Mouse (Mus musculus) neural tube, embryonic 14.5 days (tissue): Measurements from ENCODE around the gene Nckap5. TPM values are rescaled to one million over a fixed set of nuclear protein-coding genes. Genes with fewer than 3 reads are reported as not detected.

Source experiments
- ATAC-seq: fragments of 200-750 bp; cut with Nextera tagmentation; 2 replicates; pipeline ENCODE4 v1.8.0; 2017; ENCODE audit warnings: low read depth, mild to moderate bottlenecking, moderate TSS enrichment, moderate library complexity
- H3K27ac ChIP-seq: fragments of 300-500 bp; sonication (generic); 2 replicates; pipeline ENCODE4 v1.5.1; 2014; ENCODE audit warnings: low read depth, mild to moderate bottlenecking, control low read depth, low read length, moderate library complexity, mixed read lengths
- H3K27me3 ChIP-seq: fragments of 300-500 bp; sonication (generic); 2 replicates; pipeline ENCODE4 v1.6.1; 2014; ENCODE audit warnings: low read length; ENCODE audit not compliant: control insufficient read depth, insufficient read depth
- H3K36me3 ChIP-seq: fragments of 300-500 bp; sonication (generic); 2 replicates; pipeline ENCODE4 v1.6.1; 2014; ENCODE audit warnings: low read length, mixed read lengths; ENCODE audit not compliant: control insufficient read depth, insufficient read depth
- H3K4me1 ChIP-seq: fragments of 300-500 bp; sonication (generic); 2 replicates; pipeline ENCODE4 v1.6.1; 2014; ENCODE audit warnings: low read length; ENCODE audit not compliant: control insufficient read depth, insufficient read depth
- H3K4me2 ChIP-seq: fragments of 300-500 bp; sonication (generic); 2 replicates; pipeline ENCODE4 v1.6.1; 2014; ENCODE audit warnings: mild to moderate bottlenecking, low read depth, low read length, control low read depth
- H3K4me3 ChIP-seq: fragments of 300-500 bp; sonication (generic); 2 replicates; pipeline ENCODE4 v1.5.1; 2014; ENCODE audit warnings: low read depth, low read length, control low read depth, mixed read lengths
- H3K9ac ChIP-seq: fragments of 300-500 bp; sonication (generic); replicated peaks from 2 replicates; pipeline ENCODE4 v1.6.1; 2014; ENCODE audit warnings: low read depth, mild to moderate bottlenecking, control low read depth, low read length, mixed read lengths
- H3K9me3 ChIP-seq: fragments of 300-500 bp; sonication (generic); 2 replicates; pipeline ENCODE4 v1.6.1; 2016; ENCODE audit warnings: low read length; ENCODE audit not compliant: control insufficient read depth
- WGBS: fragments of 180-500 bp; shearing (Covaris S2); extraction: QIAGEN DNeasy Blood & Tissue Kit; methylation state at CpG from one replicate; pipeline ENCODE4 v1.1.7; 2014; 5-methylcytosine and 5-hydroxymethylcytosine counted together
- polyA plus RNA-seq: library from polyadenylated mRNA; unstranded; fragments of >200 nt; fragmentation: Nextera tagmentation; extraction: Ambion mirVana; gene quantifications from 2 replicates; pipeline ENCODE4 v1.2.1, GENCODE M21; 2014

The Nckap5 gene
- polyA plus RNA-seq, 1 experiment from 2014 or later: 19.0 TPM

DNA sequence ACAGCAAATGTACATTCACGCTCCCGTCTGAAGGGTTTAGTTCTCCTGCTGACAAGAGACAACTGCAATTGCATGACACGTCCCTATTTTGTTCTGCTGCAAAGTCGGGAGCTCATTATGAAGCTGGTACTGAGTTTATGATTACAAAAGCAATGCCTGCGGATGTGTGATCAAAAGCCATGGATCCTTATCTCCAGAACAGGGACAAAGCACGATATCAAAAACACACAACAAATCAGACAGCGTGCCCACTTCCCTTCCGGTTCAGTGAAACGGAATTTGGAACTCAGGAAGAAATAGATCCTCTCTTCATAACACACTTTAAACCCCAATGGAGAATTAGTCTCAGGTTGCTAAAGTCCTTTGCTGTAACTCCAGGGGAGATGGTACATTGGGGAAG is 379.1 kb downstream of the Nckap5 start:
- no peak for ATAC-seq
- H3K27ac ChIP-seq: no peak overlapping the region
- no peak overlapping the region for H3K9ac ChIP-seq
- H3K4me2 ChIP-seq: no peak overlapping the region
- WGBS: 83% methylated on average over 9 of the region's 9 CpGs
- no peak overlapping the region for H3K4me3 ChIP-seq
- H3K36me3 ChIP-seq: no peaks in the 10 kb centered on the region
- peaks cover 6% of the 10 kb centered on the region; the same call in 1 of the 2 replicates for H3K4me1 ChIP-seq
- H3K9me3 ChIP-seq: no peaks in the 10 kb centered on the region
- H3K27me3 ChIP-seq: no peaks in the 10 kb centered on the region

DNA sequence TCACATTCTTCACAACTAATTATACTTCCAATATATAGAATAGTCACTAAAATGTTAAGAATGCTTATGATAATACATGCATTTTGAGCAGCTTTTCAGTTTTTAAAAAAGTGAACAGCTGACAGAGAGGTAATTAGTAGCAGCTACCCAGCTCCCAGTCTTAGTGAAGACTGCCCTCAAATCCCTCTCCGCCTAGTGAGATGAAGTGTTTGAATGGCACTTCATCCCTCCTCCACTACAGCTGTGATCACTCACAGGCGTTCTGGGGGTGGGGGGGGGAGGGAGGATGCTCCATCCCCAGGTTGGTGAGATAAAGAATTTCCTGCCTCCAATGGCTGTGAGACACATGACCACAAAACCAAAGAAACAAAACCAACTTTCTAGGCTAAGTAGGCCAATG is 381.2 kb downstream of the Nckap5 start:
- H3K9me3 ChIP-seq: no peaks in the 10 kb centered on the region
- no peaks in the 10 kb centered on the region for H3K27me3 ChIP-seq
- WGBS: 48% methylated on average over 2 of the region's 2 CpGs

DNA sequence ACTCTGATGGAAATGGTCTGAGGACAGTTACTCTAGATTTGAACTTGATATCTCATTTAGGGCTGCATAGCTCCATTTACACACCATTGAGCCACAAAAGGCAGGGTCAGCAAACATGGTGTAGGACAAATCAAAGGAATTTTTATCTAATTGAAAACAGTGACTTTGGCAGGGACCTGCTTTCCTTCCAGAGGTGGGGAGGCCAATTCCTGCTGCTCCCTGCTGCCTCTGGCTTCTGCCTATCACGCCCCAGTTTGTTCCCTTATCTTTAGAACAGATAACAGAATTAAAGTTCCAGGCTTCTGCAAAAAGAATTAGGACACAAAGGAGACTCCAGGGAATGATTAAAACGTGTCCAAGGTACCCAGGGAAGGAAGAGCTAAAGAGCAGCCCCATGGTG is 386.7 kb downstream of the Nckap5 start:
- ATAC-seq: no peak
- Histone ChIP-seq H3K4me3 (no peak overlapping the region), H3K27ac (no peak overlapping the region), H3K27me3 (no peaks in the 10 kb centered on the region), H3K4me2 (no peak overlapping the region), H3K4me1 (no peaks in the 10 kb centered on the region), H3K9ac (no peak overlapping the region), H3K9me3 (no peaks in the 10 kb centered on the region), H3K36me3 (no peaks in the 10 kb centered on the region)
- WGBS: 72% methylated on average over 2 of the region's 2 CpGs

More for the DNA sequence above, 381.2 kb downstream of the Nckap5 start:
- no peak for ATAC-seq
- no peak overlapping the region for H3K27ac ChIP-seq
- H3K4me3 ChIP-seq: no peak overlapping the region
- H3K4me2 ChIP-seq: no peak overlapping the region
- H3K9ac ChIP-seq: no peak overlapping the region
- H3K36me3 ChIP-seq: no peaks in the 10 kb centered on the region
- H3K4me1 ChIP-seq: peaks cover 4% of the 10 kb centered on the region; the same call in 1 of the 2 replicates

DNA sequence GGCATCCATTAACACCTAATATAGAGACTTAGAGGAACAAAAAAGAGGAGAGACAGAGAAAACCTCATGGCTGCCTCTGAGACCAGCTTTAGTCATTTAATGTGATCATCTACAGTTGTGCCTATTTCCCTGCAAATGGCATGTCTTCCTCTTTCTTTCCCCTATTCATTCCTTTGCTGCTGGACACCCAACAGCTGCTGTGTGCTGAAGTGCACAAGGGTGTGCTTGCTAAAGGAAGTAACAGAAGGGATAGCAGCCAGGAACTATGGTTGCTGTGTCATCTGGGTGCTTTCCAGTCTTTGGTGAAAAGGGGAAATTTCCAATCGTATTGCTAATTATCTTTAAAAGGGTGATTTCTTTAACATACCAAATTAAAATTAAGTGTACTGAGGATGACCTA is 387.9 kb downstream of the Nckap5 start:
- Histone ChIP-seq H3K27ac (no peak overlapping the region), H3K9ac (no peak overlapping the region), H3K4me1 (no peaks in the 10 kb centered on the region), H3K4me3 (no peak overlapping the region), H3K9me3 (no peaks in the 10 kb centered on the region), H3K36me3 (no peaks in the 10 kb centered on the region), H3K27me3 (no peaks in the 10 kb centered on the region), H3K4me2 (no peak overlapping the region)
- no peak for ATAC-seq
- WGBS: 86% methylated on average over 1 of the region's 1 CpGs

- 53% methylated on average over 5 of the region's 6 CpGs for WGBS
- no peak for ATAC-seq
These were observed 392.5 kb downstream of the Nckap5 start for GRCm38 (mm10) chr1:126438000-126438572.

DNA sequence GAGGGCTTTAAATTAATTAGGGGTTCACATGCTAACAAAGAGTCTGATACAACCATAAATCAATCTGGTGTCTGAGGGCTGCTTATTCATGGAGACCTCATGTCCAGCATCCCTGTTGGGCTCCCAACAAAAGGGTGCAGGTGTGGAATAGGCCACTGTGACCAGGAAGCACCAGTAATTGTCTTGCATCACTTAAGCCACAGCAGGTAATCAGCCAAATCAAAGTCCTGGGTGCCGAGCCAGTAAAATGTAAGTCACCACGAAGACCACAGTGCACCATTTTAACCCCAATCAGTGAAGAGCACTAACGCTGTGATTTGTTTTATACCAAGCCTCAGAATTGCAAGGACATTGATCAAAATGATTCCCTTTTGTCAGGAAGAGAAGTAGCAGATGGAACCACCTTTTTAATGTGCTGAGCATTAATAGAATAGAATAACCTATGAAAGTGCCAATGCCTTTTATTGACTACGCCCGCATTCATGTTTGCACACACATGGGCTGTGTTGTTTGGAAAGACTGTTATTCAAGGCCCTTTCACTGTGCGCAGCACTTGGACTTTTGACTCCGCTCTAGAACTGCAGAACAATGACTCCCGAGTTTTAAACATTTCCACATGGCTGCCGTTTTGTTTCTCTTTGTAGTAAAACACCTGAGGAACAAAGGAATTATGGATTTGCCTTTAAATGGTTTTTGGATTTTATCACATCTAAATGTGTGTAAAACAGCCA is 393.5 kb downstream of the Nckap5 start:
- H3K4me2 ChIP-seq: no peak overlapping the region
- H3K4me3 ChIP-seq: no peak overlapping the region
- no peaks in the 10 kb centered on the region for H3K4me1 ChIP-seq
- peak; percentile 39; the same call in 1 of the 2 replicates for ATAC-seq
- H3K9me3 ChIP-seq: no peaks in the 10 kb centered on the region
- no peaks in the 10 kb centered on the region for H3K36me3 ChIP-seq
- 22% methylated on average over 9 of the region's 9 CpGs for WGBS
- no peak overlapping the region for H3K27ac ChIP-seq
- no peaks in the 10 kb centered on the region for H3K27me3 ChIP-seq
- H3K9ac ChIP-seq: no peak overlapping the region

More at GRCm38 (mm10) chr1:126438000-126438572, 392.5 kb downstream of the Nckap5 start:
- no peak overlapping the region for H3K27ac ChIP-seq
- no peak overlapping the region for H3K4me3 ChIP-seq
- H3K9ac ChIP-seq: no peak overlapping the region
- no peak overlapping the region for H3K4me2 ChIP-seq
- H3K4me1 ChIP-seq: no peaks in the 10 kb centered on the region
- no peaks in the 10 kb centered on the region for H3K36me3 ChIP-seq
- no peaks in the 10 kb centered on the region for H3K27me3 ChIP-seq
- H3K9me3 ChIP-seq: no peaks in the 10 kb centered on the region

DNA sequence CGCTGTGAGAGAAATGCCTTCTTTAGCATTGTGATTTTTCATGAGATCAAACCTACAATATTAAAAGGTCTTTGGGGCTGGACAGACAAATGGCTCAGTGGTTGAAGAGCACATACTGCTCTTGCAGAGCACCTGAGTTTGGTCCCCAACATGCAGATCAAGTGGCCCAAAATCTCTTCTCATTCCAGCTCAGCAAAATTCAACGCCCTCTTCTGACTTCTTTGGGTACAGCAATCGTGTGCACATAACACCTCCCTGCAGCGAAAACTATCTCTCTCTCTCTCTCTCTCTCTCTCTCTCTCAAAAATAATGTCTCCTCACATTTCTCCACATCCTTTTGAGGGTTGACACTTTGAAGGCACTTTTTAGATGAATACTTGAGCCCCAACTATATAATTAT is 398.3 kb downstream of the Nckap5 start:
- H3K36me3 ChIP-seq: no peaks in the 10 kb centered on the region
- H3K4me3 ChIP-seq: no peak overlapping the region
- no peaks in the 10 kb centered on the region for H3K4me1 ChIP-seq
- H3K9ac ChIP-seq: no peak overlapping the region
- H3K27ac ChIP-seq: no peak overlapping the region
- H3K27me3 ChIP-seq: no peaks in the 10 kb centered on the region
- no peak overlapping the region for H3K4me2 ChIP-seq
- H3K9me3 ChIP-seq: no peaks in the 10 kb centered on the region
- ATAC-seq: no peak
- WGBS: 90% methylated on average over 4 of the region's 4 CpGs

DNA sequence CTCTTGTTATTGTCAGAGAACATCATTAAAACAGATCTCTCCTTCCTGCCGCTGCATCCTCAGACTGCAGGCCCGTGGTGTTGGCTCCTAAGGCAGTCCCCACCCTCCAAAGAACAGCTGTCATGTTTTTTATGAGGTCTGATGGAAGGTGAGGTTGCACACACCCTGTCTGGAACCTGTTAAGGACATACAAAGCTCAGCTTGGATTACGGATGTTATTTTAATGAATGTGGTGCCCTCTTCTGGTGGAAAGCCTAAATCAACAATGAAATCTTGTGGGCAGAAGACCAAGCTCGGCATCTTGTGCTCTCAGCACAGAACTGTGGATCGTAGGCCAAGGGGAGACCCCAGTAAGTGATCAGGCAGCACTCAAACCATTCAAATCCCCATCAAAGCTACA is 399.0 kb downstream of the Nckap5 start:
- Histone ChIP-seq H3K9me3 (no peaks in the 10 kb centered on the region), H3K4me3 (no peak overlapping the region), H3K36me3 (no peaks in the 10 kb centered on the region), H3K27me3 (no peaks in the 10 kb centered on the region), H3K4me2 (no peak overlapping the region), H3K27ac (no peak overlapping the region), H3K4me1 (no peaks in the 10 kb centered on the region), H3K9ac (no peak overlapping the region)
- WGBS: 19% methylated on average over 5 of the region's 5 CpGs
- peak; percentile 92 for ATAC-seq

DNA sequence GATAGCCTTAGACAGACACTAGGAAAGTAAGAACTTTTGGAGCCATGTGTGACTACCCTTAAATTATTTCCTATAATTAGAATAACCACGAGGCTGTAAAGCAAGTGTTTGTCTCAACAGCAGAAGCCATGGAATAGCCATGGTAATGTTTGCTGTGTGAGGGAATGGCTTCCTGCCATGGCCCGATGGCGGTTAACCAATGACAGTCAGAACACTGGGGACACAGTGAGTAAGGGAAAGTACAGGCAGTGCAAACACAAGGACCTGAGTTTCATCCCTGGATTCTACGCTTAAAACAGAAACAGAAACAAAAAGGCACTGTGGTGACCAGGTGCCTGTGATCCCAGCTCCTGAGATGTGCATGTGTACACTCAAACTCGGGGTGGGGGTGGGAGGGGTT is 419.2 kb downstream of the Nckap5 start:
- Histone ChIP-seq H3K4me2 (no peak overlapping the region), H3K4me1 (no peaks in the 10 kb centered on the region), H3K4me3 (no peak overlapping the region), H3K27ac (no peak overlapping the region), H3K9ac (no peak overlapping the region), H3K9me3 (no peaks in the 10 kb centered on the region), H3K36me3 (no peaks in the 10 kb centered on the region), H3K27me3 (no peaks in the 10 kb centered on the region)
- 87% methylated on average over 5 of the region's 5 CpGs for WGBS
- no peak for ATAC-seq
